Mouse (Mus musculus) G1E (cell line): ENCODE measurements around the gene Vangl1.

ENCODE experiments used
- CTCF ChIP-seq: IDR thresholded peaks from 2 replicates; pipeline ENCODE4 v1.5.1; 2012; ENCODE audit warnings: low read depth, low read length, inconsistent platforms, mixed read lengths
- GATA2 ChIP-seq: IDR thresholded peaks from 2 replicates; pipeline ENCODE4 v1.6.1; 2012; ENCODE audit warnings: low read depth, low read length, inconsistent platforms, borderline replicate concordance

GRCm38 (mm10) chr3:102103811-102104565 is 100.5 kb downstream of the Vangl1 start:
- TF ChIP-seq CTCF (no peak), GATA2 (no peak)
